In genomic region chr7:122133338-122133625, GRCm38 (mm10) we compare ENCODE assay signal across 7 mouse cellular contexts. TPM values are rescaled to one million over a fixed set of nuclear protein-coding genes. Genes with fewer than 3 reads are reported as not detected.
A peak's percentile ranks its signal among the peaks of the same experiment; 100 is the strongest.
DNase-seq lines count a peak whose midpoint lies in the region; ATAC-seq and TF ChIP-seq lines count a peak whose summit lies in the region.

No protein-coding gene starts in this region.

- H3K9ac ChIP-seq in lung, embryonic 15.5 days, result peak overlapping the region; percentile 80

- WGBS in lung, embryonic 15.5 days, result 17% methylated on average over 8 of the region's 8 CpGs
- 19% methylated on average over 8 of the region's 8 CpGs for WGBS in limb, embryonic 10.5 days
- 13% methylated on average over 8 of the region's 8 CpGs for WGBS in olfactory bulb, adult 2 months

- peak overlapping the region; percentile 67 for H3K4me2 ChIP-seq in lung, embryonic 15.5 days

- H3K27ac ChIP-seq in lung, embryonic 15.5 days, result peak overlapping the region; percentile 51
- H3K27ac ChIP-seq in embryonic fibroblast, embryonic 13.5 days (ENCODE audit: insufficient read depth, low read length), result peak overlapping the region; percentile 17; the same call in 1 of the 2 replicates
- H3K27ac ChIP-seq in limb, embryonic 10.5 days, result peak overlapping the region; percentile 90
- H3K27ac ChIP-seq in olfactory bulb, adult 2 months (ENCODE audit: insufficient read depth, low read depth, low read length), result peak overlapping the region; percentile 0; the same call in 1 of the 2 replicates

- peak overlapping the region; percentile 87 for H3K4me3 ChIP-seq in lung, embryonic 15.5 days
- peak overlapping the region; percentile 90 for H3K4me3 ChIP-seq in embryonic fibroblast, embryonic 13.5 days (ENCODE audit: insufficient read depth, low read length)
- peak overlapping the region; percentile 86 for H3K4me3 ChIP-seq in limb, embryonic 10.5 days
- H3K4me3 ChIP-seq in olfactory bulb, adult 2 months (ENCODE audit: insufficient read depth, low read depth, low read length), result peak overlapping the region; percentile 62

- peaks cover 13% of the 10 kb centered on the region for H3K4me1 ChIP-seq in lung, embryonic 15.5 days
- no peaks in the 10 kb centered on the region for H3K4me1 ChIP-seq in embryonic fibroblast, embryonic 13.5 days (ENCODE audit: control insufficient read depth, insufficient read depth, low read length)
- H3K4me1 ChIP-seq in limb, embryonic 10.5 days, result peaks cover 12% of the 10 kb centered on the region
- H3K4me1 ChIP-seq in olfactory bulb, adult 2 months (ENCODE audit: control insufficient read depth, insufficient read depth, low read length), result no peaks in the 10 kb centered on the region

- H3K36me3 ChIP-seq in lung, embryonic 15.5 days, result peaks cover 32% of the 10 kb centered on the region
- peaks cover 55% of the 10 kb centered on the region for H3K36me3 ChIP-seq in limb, embryonic 10.5 days

- TF ChIP-seq CTCF in embryonic fibroblast, embryonic 13.5 days (IDR thresholded peaks at IDR 0.05; ENCODE audit: borderline replicate concordance, insufficient read depth, low read length), result no peak
- no peak for TF ChIP-seq CTCF in olfactory bulb, adult 2 months (IDR thresholded peaks at IDR 0.05; ENCODE audit: insufficient read depth, low read depth, low read length)

- no peak for ATAC-seq in lung, embryonic 15.5 days (ENCODE audit: borderline replicate concordance, extremely low read depth, low FRiP score, low TSS enrichment)

- DNase-seq in lung, adult 18-20 months, result no peak
- DNase-seq in limb, embryonic 10.5 days (ENCODE audit: low spot score), result no peak
- no peak for DNase-seq in kidney, postnatal 14 days
- DNase-seq in layer of hippocampus, postnatal 36 days, result no peak

- H3K27me3 ChIP-seq in lung, embryonic 15.5 days, result no peaks in the 10 kb centered on the region
- no peaks in the 10 kb centered on the region for H3K27me3 ChIP-seq in limb, embryonic 10.5 days (ENCODE audit: low read depth, poor library complexity, severe bottlenecking)

- H3K9me3 ChIP-seq in lung, embryonic 15.5 days, result no peaks in the 10 kb centered on the region
- no peaks in the 10 kb centered on the region for H3K9me3 ChIP-seq in limb, embryonic 10.5 days (replicated peaks)

- no peak for TF ChIP-seq POLR2A in embryonic fibroblast, embryonic 13.5 days (IDR thresholded peaks at IDR 0.05; ENCODE audit: low read depth, low read length)
- TF ChIP-seq POLR2A in olfactory bulb, adult 2 months (IDR thresholded peaks at IDR 0.05; ENCODE audit: insufficient read depth, low read depth, low read length), result no peak

RNA-seq across cellular contexts. Expression of gene Dctn5, which starts 0.4 kb away (rescaled TPM):
- 120 and 121 TPM in 2 replicates for polyA plus RNA-seq in lung, embryonic 15.5 days (2015; fragmentation: Nextera tagmentation; extraction: Ambion mirVana)
- 80.2 and 83.0 TPM in 2 replicates for polyA plus RNA-seq in embryonic fibroblast, embryonic 13.5 days (2011; ENCODE audit: insufficient read length, low read depth, missing spikeins)
- 110 and 126 TPM in 2 replicates for polyA plus RNA-seq in limb, embryonic 10.5 days (2016; fragmentation: Nextera tagmentation; extraction: Ambion mirVana)
- polyA plus RNA-seq in olfactory bulb, adult 2 months (2012; ENCODE audit: insufficient read depth, insufficient read length, low replicate concordance, missing spikeins), result not detected in 2 replicates
- 100 to 1,000 TPM; 106 to 109 TPM for total RNA-seq in layer of hippocampus, postnatal 36 days (2021)

RNA-seq across cellular contexts. Expression of gene Palb2, which starts 0.5 kb away (rescaled TPM):
- polyA plus RNA-seq in lung, embryonic 15.5 days (2015; fragmentation: Nextera tagmentation; extraction: Ambion mirVana), result 15.4 and 15.6 TPM in 2 replicates
- polyA plus RNA-seq in embryonic fibroblast, embryonic 13.5 days (2011; ENCODE audit: insufficient read length, low read depth, missing spikeins), result 4.0 and 4.8 TPM in 2 replicates
- polyA plus RNA-seq in limb, embryonic 10.5 days (2016; fragmentation: Nextera tagmentation; extraction: Ambion mirVana), result 26.8 and 28.4 TPM in 2 replicates
- polyA plus RNA-seq in olfactory bulb, adult 2 months (2012; ENCODE audit: insufficient read depth, insufficient read length, low replicate concordance, missing spikeins), result not detected in 2 replicates
- total RNA-seq in layer of hippocampus, postnatal 36 days (2021), result 1 to 10 TPM; 1.4 to 1.5 TPM

RNA-seq across cellular contexts. Expression of gene Plk1, which starts 26.0 kb away (rescaled TPM):
- 155 TPM in 2 replicates for polyA plus RNA-seq in lung, embryonic 15.5 days (2015; fragmentation: Nextera tagmentation; extraction: Ambion mirVana)
- polyA plus RNA-seq in embryonic fibroblast, embryonic 13.5 days (2011; ENCODE audit: insufficient read length, low read depth, missing spikeins), result 36.6 and 44.3 TPM in 2 replicates
- 248 and 264 TPM in 2 replicates for polyA plus RNA-seq in limb, embryonic 10.5 days (2016; fragmentation: Nextera tagmentation; extraction: Ambion mirVana)
- not detected in 2 replicates for polyA plus RNA-seq in olfactory bulb, adult 2 months (2012; ENCODE audit: insufficient read depth, insufficient read length, low replicate concordance, missing spikeins)
- total RNA-seq in layer of hippocampus, postnatal 36 days (2021), result 1 to 10 TPM; 2.7 to 2.8 TPM

RNA-seq across cellular contexts. Expression of gene Ndufab1, which starts 31.6 kb away (rescaled TPM):
- 634 and 676 TPM in 2 replicates for polyA plus RNA-seq in lung, embryonic 15.5 days (2015; fragmentation: Nextera tagmentation; extraction: Ambion mirVana)
- polyA plus RNA-seq in embryonic fibroblast, embryonic 13.5 days (2011; ENCODE audit: insufficient read length, low read depth, missing spikeins), result 137 and 149 TPM in 2 replicates
- polyA plus RNA-seq in limb, embryonic 10.5 days (2016; fragmentation: Nextera tagmentation; extraction: Ambion mirVana), result 799 and 837 TPM in 2 replicates
- polyA plus RNA-seq in olfactory bulb, adult 2 months (2012; ENCODE audit: insufficient read depth, insufficient read length, low replicate concordance, missing spikeins), result not detected in 2 replicates
- 100 to 1,000 TPM; 290 to 336 TPM for total RNA-seq in layer of hippocampus, postnatal 36 days (2021)

RNA-seq across cellular contexts. Expression of gene Ern2, which starts 52.7 kb away (rescaled TPM):
- 0.09 and 0.27 TPM in 2 replicates for polyA plus RNA-seq in lung, embryonic 15.5 days (2015; fragmentation: Nextera tagmentation; extraction: Ambion mirVana)
- not detected in 2 replicates for polyA plus RNA-seq in embryonic fibroblast, embryonic 13.5 days (2011; ENCODE audit: insufficient read length, low read depth, missing spikeins)
- not detected in 2 replicates for polyA plus RNA-seq in limb, embryonic 10.5 days (2016; fragmentation: Nextera tagmentation; extraction: Ambion mirVana)
- polyA plus RNA-seq in olfactory bulb, adult 2 months (2012; ENCODE audit: insufficient read depth, insufficient read length, low replicate concordance, missing spikeins), result not detected in 2 replicates
- under 1 TPM; 0.33 to 0.50 TPM for total RNA-seq in layer of hippocampus, postnatal 36 days (2021)

Comparison
In these comparisons a context has a peak if more than half of its experiments do, and no peak if none do; other contexts are left out.
1. H3K27ac ChIP-seq: peak in every context shown above with its lines; median percentile 90 in limb, embryonic 10.5 days; 51 in lung, embryonic 15.5 days; 17 in embryonic fibroblast, embryonic 13.5 days; 0 in olfactory bulb, adult 2 months.
2. RNA of gene Plk1, which starts 26.0 kb away (polyA plus RNA-seq): 248 to 264 TPM in limb, embryonic 10.5 days, 155 TPM in lung, embryonic 15.5 days and 36.6 to 44.3 TPM in embryonic fibroblast, embryonic 13.5 days; not detected in olfactory bulb, adult 2 months; every median in the first group is over 10 times any median in the second.
3. Peak in every context shown above with its lines, with median percentiles within 50 percentile points of each other: H3K4me3 ChIP-seq.